Mouse (Mus musculus) myocyte (in vitro differentiated cells): Measurements from ENCODE around the gene Gcdh.

Experiments
- CEBPB ChIP-seq: IDR thresholded peaks from 2 replicates; pipeline ENCODE4 v1.6.1; 2011; ENCODE audit warnings: mild to moderate bottlenecking, moderate library complexity; ENCODE audit not compliant: poor library complexity, insufficient read depth, severe bottlenecking
- POLR2A ChIP-seq: IDR thresholded peaks from one replicate; pipeline ENCODE4 v1.6.1; 2011; ENCODE audit warnings: low read depth, mild to moderate bottlenecking, control low read depth, moderate library complexity; ENCODE audit not compliant: insufficient read length
- POLR2AphosphoS2 ChIP-seq: IDR thresholded peaks from one replicate; pipeline ENCODE4 v1.6.1; 2011; ENCODE audit warnings: low read depth, control low read depth; ENCODE audit not compliant: insufficient read length

DNA sequence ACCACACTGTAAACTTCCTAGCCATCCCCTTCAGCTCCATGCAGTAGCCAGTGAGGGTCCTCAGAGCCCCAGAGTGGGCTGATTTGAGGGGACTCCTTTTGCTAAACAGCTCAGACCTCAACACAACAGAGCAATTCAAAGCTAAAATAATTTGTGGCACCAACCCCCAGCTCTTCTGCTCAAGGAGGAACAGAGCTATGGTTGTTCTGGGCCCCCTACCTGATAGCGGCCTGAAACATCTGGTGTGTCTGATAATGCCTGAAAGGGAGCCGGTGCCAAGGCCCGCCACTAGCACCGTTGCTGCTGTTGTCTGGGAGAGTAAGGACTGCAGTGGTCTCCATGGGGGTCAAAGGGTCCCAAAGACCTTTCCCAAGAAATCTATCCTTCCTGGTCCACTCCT, 7.3 kb upstream of the Gcdh start:
- TF ChIP-seq POLR2A (no peak), CEBPB (no peak), POLR2AphosphoS2 (no peak)
